ENCODE assay signal across 8 mouse cellular contexts in genomic region chr16:36071450-36072379, GRCm38 (mm10). TPM values are rescaled to one million over a fixed set of nuclear protein-coding genes. Genes with fewer than 3 reads are reported as not detected.
A peak's percentile ranks its signal among the peaks of the same experiment; 100 is the strongest.
DNase-seq lines count a peak whose midpoint lies in the region; ATAC-seq and TF ChIP-seq lines count a peak whose summit lies in the region.

Gene Fam162a, minus strand, starts transcription at chr16:36071594.
Gene Ccdc58, plus strand, starts transcription at chr16:36071685.

- no peaks in the 10 kb centered on the region for H3K36me3 ChIP-seq in hindbrain, embryonic 14.5 days (replicated peaks; ENCODE audit: control insufficient read depth, insufficient read depth)

- peak; percentile 88 for ATAC-seq in Patski
- ATAC-seq in hindbrain, embryonic 14.5 days (ENCODE audit: low FRiP score), result peak; percentile 97

- WGBS in hindbrain, embryonic 14.5 days, result under 1% methylated on average over 78 of the region's 81 CpGs

- peak; percentile 41 for TF ChIP-seq CTCF in Patski (IDR thresholded peaks at IDR 0.05)

- peak within 1 kb of the TSS; percentile 85 for H3K4me2 ChIP-seq in hindbrain, embryonic 14.5 days (replicated peaks)

- H3K9me3 ChIP-seq in hindbrain, embryonic 14.5 days (ENCODE audit: control insufficient read depth, low read length), result no peaks in the 10 kb centered on the region

- H3K27ac ChIP-seq in hindbrain, embryonic 14.5 days, result peak within 1 kb of the TSS; percentile 100

- in situ Hi-C loops in Patski (cut with MboI; ENCODE audit: low pct_unique_long_range_greater_than_20kb), result no loop called here

- peak; percentile 58 for DNase-seq in Patski (ENCODE audit: low read depth, low spot score)
- peak; percentile 96 to 97 for DNase-seq in cerebellum, postnatal 14 days
- DNase-seq in frontal cortex, postnatal 25 days (ENCODE audit: low spot score in 2 of 2), result peak; percentile 89 to 91
- peak; percentile 90 for DNase-seq in hindbrain, embryonic 14.5 days (ENCODE audit: low spot score)
- peak; percentile 89 to 92 for DNase-seq in layer of hippocampus, postnatal 36 days
- peak; percentile 95 for DNase-seq in lung, postnatal 36 days
- peak; percentile 94 for DNase-seq in retina, postnatal 1 day
- DNase-seq in urinary bladder, adult 18-20 months (ENCODE audit: low spot score in 2 of 2), result peak; percentile 87 to 94

- H3K4me1 ChIP-seq in hindbrain, embryonic 14.5 days (replicated peaks; ENCODE audit: control insufficient read depth, insufficient read depth, low read length), result peaks cover 19% of the 10 kb centered on the region

- H3K27me3 ChIP-seq in Patski, result no peaks in the 10 kb centered on the region
- no peaks in the 10 kb centered on the region for H3K27me3 ChIP-seq in hindbrain, embryonic 14.5 days (ENCODE audit: control insufficient read depth, insufficient read depth, low read length)

- peak within 1 kb of the TSS; percentile 90 for H3K9ac ChIP-seq in hindbrain, embryonic 14.5 days

- peak within 1 kb of the TSS; percentile 76 for H3K4me3 ChIP-seq in hindbrain, embryonic 14.5 days (replicated peaks; ENCODE audit: low read length)

- POLR2A ChIA-PET in Patski (lab: Charles Lee), result interaction anchor here (0.5 kb wide), 1 partner anchor 132 kb away, joined by 4 read pairs; no protein-coding TSS in a partner anchor

- CTCF ChIA-PET in Patski (lab: Charles Lee), result interaction anchor here (0.9 to 1.5 kb wide), 3 partner anchors 15 to 27 kb away, joined by 3 to 4 read pairs (median 3); no protein-coding TSS in a partner anchor

RNA-seq across cellular contexts. Expression of gene Fam162a, which starts in this region (rescaled TPM):
- 285 TPM for polyA plus RNA-seq in Patski (2021)
- 129 and 139 TPM in 2 replicates for polyA plus RNA-seq in hindbrain, embryonic 14.5 days (2014; fragmentation: Nextera tagmentation; extraction: Ambion mirVana)
- total RNA-seq in layer of hippocampus, postnatal 36 days (2021), result 10 to 100 TPM; 81.1 to 82.7 TPM

RNA-seq across cellular contexts. Expression of gene Ccdc58, which starts in this region (rescaled TPM):
- polyA plus RNA-seq in Patski (2021), result 90.6 TPM
- 25.8 and 26.8 TPM in 2 replicates for polyA plus RNA-seq in hindbrain, embryonic 14.5 days (2014; fragmentation: Nextera tagmentation; extraction: Ambion mirVana)
- 10 to 100 TPM; 21.3 to 23.9 TPM for total RNA-seq in layer of hippocampus, postnatal 36 days (2021)

Comparison
In these comparisons a context has a peak if more than half of its experiments do, and no peak if none do; other contexts are left out.
1. Peak in every context shown above with its lines: DNase-seq, ATAC-seq, H3K4me3 ChIP-seq and H3K27ac ChIP-seq.